Mouse (Mus musculus): ENCODE data around the gene Crygc.

GRCm38 (mm10) chr1:65046401-65047109 lies 26.9 kb downstream of the Crygc start:
- TF ChIP-seq CTCF (IDR thresholded peaks at IDR 0.05; ENCODE audit: low read depth) (peak; percentile 71), EP300 (IDR thresholded peaks at IDR 0.05; ENCODE audit: low read depth) (no peak)

All from liver, postnatal 0 days (tissue).